Mouse (Mus musculus) thymus, adult 2 months (tissue): ENCODE measurements around the gene Zfp831.

Source experiments
- CTCF ChIP-seq: fragments of 200-500 bp; IDR thresholded peaks from 2 replicates; pipeline ENCODE4 v1.5.1; 2012; ENCODE audit warnings: mild to moderate bottlenecking, control low read depth, low read length, moderate library complexity, borderline replicate concordance; ENCODE audit not compliant: control insufficient read depth, poor library complexity, insufficient read depth; ENCODE audit errors: extremely low read depth
- POLR2A ChIP-seq: fragments of 200-500 bp; IDR thresholded peaks from 2 replicates; pipeline ENCODE4 v1.6.1; 2012; ENCODE audit warnings: mild to moderate bottlenecking, low read length, control low read depth, moderate library complexity; ENCODE audit not compliant: control insufficient read depth, poor library complexity, insufficient read depth; ENCODE audit errors: extremely low read depth

GRCm38 (mm10) chr2:174627021-174627420, 16.3 kb upstream of the Zfp831 start:
- TF ChIP-seq CTCF (no peak), POLR2A (no peak)
